Mouse (Mus musculus): ENCODE measurements around the gene Fyb.

DNA sequence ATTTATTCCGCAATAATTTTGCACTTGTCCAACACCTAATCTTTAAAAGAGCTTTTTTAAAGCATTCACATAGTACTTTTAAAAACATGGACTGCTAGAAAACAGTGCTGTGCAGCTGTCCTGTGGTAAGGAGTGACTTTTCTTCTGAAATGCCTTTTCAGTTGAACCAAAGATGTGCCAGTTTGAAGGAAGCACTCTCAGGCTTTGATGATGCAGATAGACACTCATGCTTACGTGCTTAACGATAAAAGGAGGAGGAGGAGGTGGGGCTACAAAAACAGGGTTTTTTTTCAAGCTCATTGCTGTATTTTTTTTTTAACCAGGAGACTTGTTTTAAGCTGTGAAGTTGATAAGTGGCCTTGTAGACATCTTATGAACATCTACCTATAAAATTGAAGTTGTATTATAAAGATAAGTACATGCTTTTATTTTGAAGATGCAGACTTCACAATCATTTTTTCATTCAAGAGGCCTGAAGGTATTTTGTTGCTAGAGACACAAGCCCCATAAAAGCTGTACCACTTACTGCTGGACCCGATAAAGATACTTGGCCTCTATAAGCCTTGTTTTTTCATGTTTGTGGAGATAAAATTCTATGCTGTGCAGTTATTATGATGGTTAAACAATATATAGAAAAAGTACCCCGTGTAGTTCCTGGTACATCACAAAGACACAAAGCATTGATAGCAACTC, 70.1 kb downstream of the Fyb start:
- no peak for TF ChIP-seq CTCF (IDR thresholded peaks at IDR 0.05; ENCODE audit: extremely low read depth, insufficient read length, insufficient replicate concordance, low read depth, low read length)
- no peak for TF ChIP-seq POLR2A (IDR thresholded peaks at IDR 0.05; ENCODE audit: low read depth, low read length)

Data from small intestine, adult 2 months (tissue).